Mouse (Mus musculus) left cerebral cortex, postnatal 36 days (tissue): ENCODE data around the gene Ptcd2. TPM values are rescaled to one million over a fixed set of nuclear protein-coding genes. Genes with fewer than 3 reads are reported as not detected.

Experiments
- DNase-seq, 2 experiments: peaks; one replicate each; pipeline ENCODE4 v3.0.0; 2021 to 2022; ENCODE audit warnings: low spot score in 2 of 2, mixed read lengths in 1 of 2
- intact Hi-C: fragments of 180-260 bp; cut with DNase I; formaldehyde crosslinking; loops from one replicate; pipeline ENCODE4 v1.15.1; 2025
- total RNA-seq, 2 experiments: library from RNA; stranded (reverse); gene quantifications; 2 replicates each; pipeline ENCODE4 v1.2.3; 2021

Ptcd2 gene
- 10 to 100 TPM; 31.4 to 33.9 TPM for total RNA-seq

DNA sequence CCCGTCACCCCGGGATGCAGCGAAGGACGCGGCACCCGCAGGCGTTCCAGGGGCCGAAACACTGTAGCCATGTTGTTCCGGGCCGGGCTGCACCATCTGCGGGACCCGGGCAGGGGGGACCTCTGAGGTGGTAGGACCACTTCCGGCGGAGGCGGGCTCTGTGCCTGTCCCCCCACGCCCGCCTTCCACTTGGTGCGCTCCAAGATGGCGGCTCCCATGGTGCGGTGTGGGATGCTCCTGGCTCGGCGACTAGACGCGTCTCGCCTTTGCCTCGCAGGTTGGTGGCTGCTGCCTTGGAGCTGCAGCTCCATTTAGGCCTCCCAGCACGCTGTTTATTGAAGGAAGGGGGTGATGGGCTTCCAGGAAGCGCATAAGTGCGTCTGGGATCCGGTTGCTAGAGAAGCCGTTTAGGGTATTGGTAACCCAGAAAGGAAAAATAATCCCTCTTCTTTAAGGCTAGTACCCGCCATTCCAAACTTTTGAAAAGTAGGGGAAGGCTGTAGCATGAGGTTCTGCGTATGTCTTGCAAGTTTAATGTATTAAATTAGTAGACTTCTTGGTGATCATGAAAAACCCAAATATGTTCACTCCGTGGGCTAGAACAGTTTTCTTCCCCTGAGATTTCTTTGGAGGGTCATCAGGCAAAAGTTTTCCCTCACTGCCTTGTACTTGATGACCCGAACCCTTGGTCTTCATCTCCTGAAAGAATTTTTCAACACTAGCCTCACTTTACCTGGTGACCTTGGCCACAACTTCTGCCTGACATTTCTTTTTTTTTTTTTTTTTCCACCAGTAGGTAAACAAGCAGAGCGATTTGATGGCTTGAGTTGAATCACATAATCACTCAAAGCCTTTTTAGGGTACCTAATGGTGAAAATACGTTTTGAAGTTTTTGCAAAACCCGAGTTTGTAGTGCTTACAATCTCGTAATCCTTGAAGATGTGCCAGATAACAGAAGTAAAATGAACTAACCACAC, at the start of gene Ptcd2, which contains the start of gene Mrps27:
Gene Ptcd2, minus strand, starts transcription at position 107 of the 977 bp plus-strand sequence.
Gene Mrps27, plus strand, starts transcription at position 188 of the 977 bp plus-strand sequence.
- DNase-seq, result peak; percentile 98 to 99
- intact Hi-C loops, result loop anchor here (5.0 to 10.0 kb wide), 2 partner anchors 478 to 1310 kb away; partner anchors contain the start of genes Ak6, Rad17 and Taf9

DNA sequence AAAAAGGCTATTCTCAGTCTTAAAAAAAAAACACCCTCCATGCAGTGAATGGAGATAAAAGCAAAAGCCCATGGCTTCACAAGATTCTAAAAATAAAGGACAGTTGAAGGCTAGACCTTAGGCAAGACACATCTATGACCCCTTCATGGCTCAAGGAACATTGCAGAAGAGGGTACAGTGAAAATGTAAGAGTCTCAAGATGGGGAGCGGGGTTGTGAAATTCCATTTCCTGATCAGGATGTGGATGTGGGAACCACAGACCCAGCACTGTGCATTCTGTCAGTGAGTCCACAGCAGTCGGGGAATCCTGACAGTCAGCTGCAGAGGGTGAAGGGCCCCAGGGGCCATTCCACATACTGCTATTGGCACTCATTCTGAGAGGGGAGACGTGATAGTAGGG, 48.6 kb upstream of the Ptcd2 start:
- intact Hi-C loops, result no loop called here
- no peak for DNase-seq

DNA sequence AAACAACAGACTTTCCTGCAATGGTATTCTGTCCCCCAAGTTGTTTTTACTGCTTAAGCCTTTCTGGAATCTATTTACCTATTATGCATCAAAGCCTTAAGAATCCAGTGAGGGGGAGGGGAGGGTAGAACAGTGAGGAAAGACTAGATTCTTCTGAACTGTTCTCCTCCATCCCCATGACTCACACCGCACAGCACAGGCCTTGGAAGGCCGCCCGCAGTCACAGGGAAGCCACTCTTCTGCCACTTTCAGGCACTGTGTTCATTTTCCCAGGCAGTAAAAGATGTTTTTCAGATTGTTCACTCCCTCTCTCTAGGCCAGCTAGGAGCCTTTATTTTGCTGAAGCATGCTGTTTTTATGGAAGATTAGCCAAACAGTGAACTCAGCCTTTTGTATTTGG, 46.9 kb upstream of the Ptcd2 start:
- intact Hi-C loops, result no loop called here

DNA sequence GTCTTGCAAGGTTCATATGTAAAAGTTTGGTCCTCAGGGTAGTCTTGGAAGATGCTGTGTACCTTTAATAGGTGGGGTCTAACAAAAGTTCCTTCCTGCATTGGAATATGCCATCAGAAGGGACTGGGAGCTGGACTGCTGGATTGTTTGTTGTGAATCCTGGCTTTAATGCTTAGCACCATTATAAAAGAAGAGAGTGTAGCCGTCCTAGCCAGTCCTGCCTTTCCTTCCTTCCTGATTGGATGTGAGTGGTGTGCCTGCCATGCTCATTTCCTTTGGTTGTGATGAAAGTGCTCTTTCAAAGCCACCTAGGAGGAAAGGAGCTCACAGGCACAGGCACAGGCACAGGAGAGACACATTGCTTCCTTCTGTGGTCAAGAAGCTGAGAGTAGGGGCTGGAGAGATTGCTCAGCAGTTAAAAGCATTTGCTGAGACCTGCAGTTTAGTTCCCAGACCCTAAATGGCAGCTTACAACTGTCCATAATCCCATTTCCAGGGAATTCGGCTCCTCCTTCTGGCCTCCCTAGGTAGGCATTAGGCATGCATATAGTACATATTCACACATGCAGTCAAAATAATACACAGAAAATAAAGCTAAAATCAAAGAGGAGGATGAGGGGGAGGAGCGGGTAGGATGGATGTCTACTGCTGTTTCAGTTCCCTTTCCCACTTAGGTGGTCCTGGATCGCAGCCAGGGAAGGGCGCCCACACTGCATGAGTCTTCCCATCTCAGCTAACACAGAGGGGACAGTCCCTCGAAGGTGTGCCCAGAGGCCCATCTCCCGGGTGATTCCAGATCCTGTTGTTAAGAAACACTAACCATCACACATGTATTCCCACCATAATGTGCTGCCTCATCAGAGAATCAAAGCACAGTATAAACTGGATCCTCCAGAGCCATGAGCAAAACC, 43.7 kb upstream of the Ptcd2 start:
- peak in 1 of 2 experiments; percentile 20 for DNase-seq

More for the DNA sequence above, 46.9 kb upstream of the Ptcd2 start:
- DNase-seq, result peak; percentile 37 to 40

DNA sequence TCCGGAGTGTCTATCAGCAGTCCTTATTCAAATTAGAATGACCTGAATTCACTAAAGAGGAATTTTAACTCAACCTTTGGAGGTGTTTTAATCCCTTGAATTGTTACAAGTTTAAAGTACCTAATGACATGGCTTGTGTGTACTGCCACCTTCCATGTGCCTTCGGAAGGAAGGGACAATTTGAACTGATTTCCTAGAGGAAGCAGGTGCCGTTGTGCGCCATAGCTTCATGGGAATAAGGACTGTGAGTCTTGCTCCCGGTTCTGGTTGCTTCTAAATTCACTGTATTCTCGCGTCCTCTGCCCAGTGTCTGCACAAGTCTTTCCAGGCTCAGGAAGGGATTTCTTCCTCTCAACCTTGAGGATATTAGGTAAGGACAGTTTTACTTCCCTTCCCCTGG, 41.8 kb upstream of the Ptcd2 start:
- intact Hi-C loops, result no loop called here
- DNase-seq, result no peak

More for the DNA sequence above, 43.7 kb upstream of the Ptcd2 start:
- intact Hi-C loops, result no loop called here

DNA sequence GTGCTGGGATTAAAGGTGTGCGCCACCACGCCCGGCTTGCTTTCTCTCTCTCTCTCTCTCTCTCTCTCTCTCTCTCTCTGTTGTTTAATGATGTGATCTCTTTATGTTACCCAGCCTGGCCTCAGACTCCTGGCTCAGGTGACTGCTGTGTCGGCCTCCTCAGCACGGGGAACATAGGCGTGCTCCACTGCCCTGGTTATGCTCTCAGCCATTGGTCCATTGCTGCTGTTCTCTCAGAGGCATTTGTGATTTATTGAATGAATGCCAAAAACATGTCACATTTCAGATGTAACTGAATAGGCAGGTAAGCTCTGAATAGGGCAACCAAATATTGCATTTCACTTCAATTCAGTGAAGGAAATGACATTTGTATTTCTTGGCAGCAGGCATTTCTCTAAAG, 41.4 kb upstream of the Ptcd2 start:
- DNase-seq, result no peak
- intact Hi-C loops, result no loop called here

DNA sequence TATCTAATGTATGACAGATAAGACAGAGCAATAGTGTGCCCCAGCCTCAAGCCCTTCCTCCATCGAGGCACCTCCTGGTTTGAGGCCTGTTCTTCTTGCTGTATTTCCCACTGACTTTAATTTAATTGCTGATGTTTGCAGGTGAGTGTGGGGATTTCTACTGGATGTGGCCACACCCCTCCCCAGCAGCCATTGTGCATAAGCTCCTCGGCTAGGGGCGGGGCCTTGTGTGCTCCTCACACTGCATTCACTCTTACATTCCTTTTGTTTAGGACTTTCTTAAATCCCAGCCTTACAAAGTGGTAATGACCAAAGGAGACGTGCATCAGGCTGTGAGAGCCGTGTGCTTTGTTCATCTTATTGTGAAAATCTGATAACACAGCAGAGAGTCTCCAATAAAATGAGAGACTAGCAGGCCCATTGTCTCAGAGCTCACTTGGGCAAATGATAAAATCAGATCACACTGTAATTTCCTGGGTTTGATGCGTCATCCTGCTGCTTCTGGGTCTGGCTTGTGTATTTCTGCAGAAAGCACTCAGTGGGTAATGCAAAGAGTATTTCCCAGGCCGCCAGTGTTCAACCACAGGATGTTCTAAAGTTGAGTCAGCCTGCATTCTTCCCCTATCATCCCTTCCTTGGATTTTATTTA, 40.2 kb upstream of the Ptcd2 start:
- DNase-seq, result no peak
- intact Hi-C loops, result no loop called here

DNA sequence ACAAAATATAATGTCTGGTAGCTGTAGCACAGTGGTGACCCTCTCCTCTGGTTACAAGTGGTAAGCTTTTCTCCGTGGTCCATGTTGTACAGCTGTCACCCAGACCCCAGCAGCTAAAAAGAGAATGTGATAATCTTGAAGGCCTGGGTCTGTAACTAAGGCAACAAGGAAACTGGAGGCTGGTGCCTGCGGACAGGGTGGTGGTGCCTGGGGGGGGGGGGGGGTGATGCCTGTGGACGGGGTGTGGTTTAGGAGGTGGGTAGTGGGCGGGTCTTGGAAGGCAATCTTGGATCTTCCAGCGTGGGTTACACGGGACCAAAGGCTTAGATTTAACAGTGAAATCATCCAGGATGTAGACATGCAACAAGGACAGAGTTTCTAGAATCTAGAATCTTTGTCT, 37.9 kb upstream of the Ptcd2 start:
- intact Hi-C loops, result no loop called here
- no peak for DNase-seq

DNA sequence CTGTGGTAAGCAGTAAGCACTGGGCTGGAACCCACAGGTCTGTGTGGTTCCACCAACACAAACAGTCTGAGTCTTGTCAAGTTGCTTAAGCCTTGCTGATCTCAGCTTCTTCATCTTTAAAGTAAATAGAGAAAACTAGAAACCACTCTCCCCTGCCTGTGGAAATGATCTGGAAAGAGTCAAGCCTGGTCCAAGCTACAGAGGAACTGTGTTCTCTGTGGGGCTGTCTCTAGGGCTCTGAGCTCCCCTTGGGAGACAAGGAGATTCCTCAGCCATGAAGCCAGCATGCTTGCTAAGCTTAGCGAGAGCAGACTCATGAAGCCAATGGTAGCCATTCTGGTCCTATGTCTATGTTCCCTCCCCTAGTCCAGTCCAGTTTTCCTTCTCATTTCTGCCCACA, 33.7 kb upstream of the Ptcd2 start:
- intact Hi-C loops, result no loop called here
- DNase-seq, result no peak

DNA sequence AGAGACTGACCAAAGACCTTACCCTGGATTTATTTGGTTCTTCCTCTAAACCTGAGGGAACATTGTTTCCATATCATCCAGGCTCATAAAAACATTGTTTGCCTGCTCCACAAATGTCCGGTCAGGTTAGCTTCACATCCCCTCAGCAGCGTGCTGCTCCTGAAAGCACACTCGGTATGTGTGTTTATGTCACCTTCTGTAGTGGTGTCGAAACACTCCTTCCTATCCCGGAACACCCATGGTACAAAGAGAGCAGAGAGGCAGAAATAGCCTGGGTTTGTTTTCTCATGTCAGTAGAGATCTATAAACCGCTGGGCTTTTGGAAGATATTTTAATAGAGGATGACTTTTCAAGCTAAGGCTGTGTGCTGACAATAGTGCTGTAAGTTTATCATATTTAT, 32.5 kb upstream of the Ptcd2 start:
- intact Hi-C loops, result no loop called here
- DNase-seq, result no peak

DNA sequence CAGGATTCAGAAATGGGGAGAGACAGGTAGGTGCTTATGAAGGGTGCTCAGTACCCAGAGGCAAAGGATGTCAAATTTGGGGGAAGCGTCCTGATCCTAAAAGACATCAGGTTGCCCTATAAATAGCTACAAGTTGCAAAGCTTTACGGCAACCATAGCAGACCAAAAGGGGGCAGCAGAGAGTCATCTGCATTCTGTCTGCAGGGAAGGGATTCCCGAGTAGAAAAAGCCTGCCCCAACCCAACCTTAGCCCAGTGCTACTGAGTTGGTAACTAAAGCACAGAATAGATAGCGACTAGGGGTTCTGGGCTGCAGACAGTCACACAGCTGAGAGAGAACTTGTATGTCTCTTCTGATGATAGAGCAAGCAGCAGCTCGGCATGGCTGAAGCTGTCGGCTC, 31.0 kb upstream of the Ptcd2 start:
- intact Hi-C loops, result no loop called here
- peak; percentile 61 to 76 for DNase-seq

DNA sequence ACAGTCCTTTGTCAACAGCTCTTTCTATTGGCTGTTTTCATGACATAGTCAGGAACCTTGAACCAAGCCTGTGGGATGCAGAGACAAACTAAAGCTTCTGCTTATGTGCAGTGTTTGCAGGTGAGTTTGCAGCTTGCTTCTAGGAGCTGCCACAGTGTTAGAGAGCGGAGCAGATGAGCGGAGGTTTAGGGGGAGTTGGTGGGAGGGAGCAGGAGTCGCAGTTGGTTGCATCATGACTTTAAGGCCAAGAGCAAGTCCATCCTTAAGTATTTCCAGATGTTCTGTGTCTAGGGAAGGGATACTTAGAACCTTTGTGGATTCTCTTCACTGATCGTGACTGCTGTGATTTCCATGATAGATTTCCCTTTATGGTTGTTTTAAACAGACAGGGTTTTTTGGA, 29.7 kb upstream of the Ptcd2 start:
- intact Hi-C loops, result loop anchor here (5.0 kb wide), 1 partner anchor 468 kb away; no protein-coding TSS in a partner anchor
- no peak for DNase-seq

DNA sequence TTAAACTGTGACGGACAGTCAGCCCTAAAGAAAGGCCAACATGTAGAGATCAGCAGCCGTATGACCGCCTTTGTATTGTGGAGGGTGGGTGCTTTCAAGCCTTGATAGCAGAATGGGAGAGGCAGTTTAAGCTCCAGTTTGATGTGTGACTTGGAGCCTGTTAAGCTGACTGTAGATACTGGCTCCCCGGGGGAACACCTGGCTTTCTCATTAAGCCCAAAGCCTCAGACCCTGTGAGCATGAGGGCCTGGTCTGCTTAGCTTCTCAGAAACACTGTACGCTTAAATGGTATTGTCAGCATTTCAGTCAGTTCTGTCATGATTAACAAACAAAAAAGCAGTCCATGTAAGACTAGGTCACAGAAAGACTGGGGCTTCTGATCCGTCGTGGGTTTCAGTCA, 29.2 kb upstream of the Ptcd2 start:
- no peak for DNase-seq
- intact Hi-C loops, result loop anchor here (5.0 kb wide), 1 partner anchor 469 kb away; no protein-coding TSS in a partner anchor

DNA sequence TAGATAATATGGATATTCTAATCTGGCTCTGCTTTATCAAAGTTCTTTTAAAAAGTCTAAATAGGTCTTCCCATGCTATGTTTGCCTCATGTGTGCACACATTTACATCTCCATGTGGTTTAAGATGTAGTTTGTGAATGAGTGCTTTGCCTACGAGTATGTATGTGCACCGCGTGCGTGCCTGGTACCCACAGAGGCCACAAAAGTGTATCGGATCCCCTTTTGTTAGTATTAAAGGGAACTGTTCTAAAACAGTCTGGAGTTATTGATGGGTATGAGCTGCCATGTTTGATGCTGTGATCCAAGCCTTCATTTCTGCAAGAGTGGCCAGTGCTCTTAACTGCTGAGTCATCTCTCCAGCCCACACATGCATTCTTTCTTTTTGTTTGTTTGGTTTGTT, 26.8 kb upstream of the Ptcd2 start:
- DNase-seq, result no peak
- intact Hi-C loops, result loop anchor here (5.0 kb wide), 1 partner anchor 471 kb away; no protein-coding TSS in a partner anchor

DNA sequence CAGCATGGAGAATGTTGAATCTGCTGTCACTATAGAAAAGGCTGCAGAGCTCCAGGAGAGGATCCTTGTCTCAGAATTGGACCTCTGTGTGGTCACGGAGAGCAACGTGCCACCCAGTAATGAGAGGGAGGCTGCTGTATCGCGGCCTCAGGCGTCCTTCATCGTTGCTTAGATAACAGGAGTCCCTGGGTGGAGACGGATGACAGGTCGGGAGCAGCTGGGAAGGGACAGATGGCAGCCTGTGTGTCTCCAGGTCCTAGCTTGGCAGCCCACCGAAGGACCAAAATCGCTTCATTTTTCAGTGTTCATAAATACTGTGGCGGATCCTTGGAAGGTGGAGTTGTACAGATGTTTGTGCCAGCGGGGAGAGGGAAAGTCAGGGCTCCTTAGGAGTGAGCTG, 24.6 kb upstream of the Ptcd2 start:
- intact Hi-C loops, result loop anchor here (10.0 kb wide), 1 partner anchor 146 kb away; the partner anchor contains the start of gene Map1b

DNA sequence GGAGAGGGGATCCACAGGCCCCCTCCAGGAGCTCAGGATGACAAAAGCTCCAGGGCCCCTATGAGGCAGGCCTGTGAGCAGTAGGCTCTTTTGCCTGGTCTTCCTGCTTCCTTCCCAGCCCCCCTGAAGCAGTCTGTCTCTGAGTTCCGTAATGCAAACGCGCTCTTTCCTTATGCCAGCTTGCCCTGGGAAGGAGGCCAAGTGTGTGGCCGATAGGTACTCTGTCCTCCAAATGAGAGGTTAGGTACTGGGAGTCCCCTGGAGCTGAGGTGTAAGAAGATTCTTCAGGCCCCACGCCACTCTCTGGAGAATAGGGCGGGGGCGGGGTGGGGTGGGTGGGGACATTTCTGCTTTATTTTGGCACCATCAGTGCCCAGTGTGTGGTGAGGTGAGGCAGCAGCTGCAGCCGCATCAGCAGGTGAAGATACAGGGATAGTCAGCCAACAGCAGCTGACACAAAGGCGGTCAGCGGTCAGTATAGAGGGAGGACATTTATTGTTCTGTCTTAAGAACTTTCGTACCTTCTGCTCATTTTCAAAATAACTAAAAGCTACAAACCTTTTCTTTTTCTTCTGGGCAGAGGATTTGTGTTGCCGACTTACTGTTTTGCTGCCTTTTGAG, 23.2 kb upstream of the Ptcd2 start:
- no peak for DNase-seq
- intact Hi-C loops, result loop anchor here (10.0 kb wide), 1 partner anchor 147 kb away; the partner anchor contains the start of gene Map1b

More for the DNA sequence above, 24.6 kb upstream of the Ptcd2 start:
- DNase-seq, result no peak

DNA sequence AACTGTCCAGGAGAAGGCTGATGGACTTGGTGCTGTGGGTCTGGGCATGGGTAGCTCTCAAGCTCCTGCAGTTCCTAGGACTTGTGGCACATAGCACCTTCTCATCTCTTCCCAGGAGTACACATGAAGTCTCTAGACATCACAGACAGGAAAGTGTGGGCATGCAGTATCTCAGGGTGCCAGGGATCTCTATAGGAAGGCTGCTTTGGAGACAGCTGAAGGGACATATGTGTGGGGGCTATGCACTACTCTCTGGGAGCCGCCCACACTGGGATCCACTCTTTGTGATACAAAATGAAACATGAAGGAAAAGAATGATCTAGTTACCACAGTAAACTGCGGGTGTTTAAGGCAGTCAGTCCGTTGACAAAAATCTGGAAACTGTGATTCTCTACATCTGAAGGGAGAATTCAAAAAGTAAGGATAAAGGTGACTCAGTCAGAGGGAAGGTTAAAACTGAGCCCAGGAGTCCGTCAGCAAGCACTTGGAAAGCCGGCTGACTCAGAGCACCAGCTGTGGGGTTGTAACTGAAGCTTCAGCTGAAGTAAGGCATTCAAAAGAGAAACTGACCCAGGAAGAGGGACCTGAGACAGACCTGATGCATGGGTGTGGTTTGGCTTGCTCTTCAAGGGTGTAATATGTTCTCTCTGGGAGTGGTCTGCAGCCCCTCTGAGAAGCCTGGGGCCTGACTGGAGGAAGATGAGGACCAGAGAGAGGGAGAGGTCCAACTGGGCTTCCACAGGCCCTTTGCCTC, 22.1 kb upstream of the Ptcd2 start:
- intact Hi-C loops, result loop anchor here (10.0 kb wide), 1 partner anchor 148 kb away; the partner anchor contains the start of gene Map1b
- peak; percentile 86 to 87 for DNase-seq

DNA sequence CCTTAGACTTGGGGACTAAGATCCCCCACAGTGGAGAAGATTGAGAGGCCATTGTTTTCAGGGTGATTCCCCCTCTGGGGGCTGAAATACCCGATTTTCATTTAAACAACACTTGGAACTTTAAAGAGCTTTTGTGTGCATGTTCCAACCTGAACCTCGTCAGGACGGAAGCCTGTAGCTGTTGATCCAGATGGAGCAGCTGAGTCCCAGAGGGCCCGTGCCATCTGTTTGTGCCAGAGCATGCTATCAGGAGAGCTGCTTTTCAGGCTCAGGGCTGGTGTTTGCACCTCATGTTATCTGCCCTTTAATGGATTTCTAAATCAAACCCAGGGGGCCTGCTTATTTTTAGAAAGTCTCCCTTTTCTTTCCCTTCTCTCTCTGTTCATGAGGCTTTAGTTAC, 19.4 kb upstream of the Ptcd2 start:
- intact Hi-C loops, result loop anchor here (10.0 kb wide), 1 partner anchor 151 kb away; the partner anchor contains the start of gene Map1b
- no peak for DNase-seq
